Mouse (Mus musculus) embryonic facial prominence, embryonic 13.5 days (tissue): ENCODE measurements around the gene Pigc. TPM values are rescaled to one million over a fixed set of nuclear protein-coding genes. Genes with fewer than 3 reads are reported as not detected.
A peak's percentile ranks its signal among the peaks of the same experiment; 100 is the strongest.

Source experiments
- ATAC-seq: fragments of 200-750 bp; cut with Nextera tagmentation; 2 replicates; pipeline ENCODE4 v1.8.0; 2017; ENCODE audit warnings: low read depth; ENCODE audit not compliant: insufficient number of reproducible peaks, insufficient read depth, low FRiP score, low TSS enrichment
- H3K27ac ChIP-seq: fragments of 300-500 bp; sonication (generic); 2 replicates; pipeline ENCODE4 v1.5.1; 2015; ENCODE audit warnings: moderate library complexity, mild to moderate bottlenecking, inconsistent platforms
- H3K27me3 ChIP-seq: fragments of 300-500 bp; sonication (generic); 2 replicates; pipeline ENCODE4 v1.6.1; 2015; ENCODE audit warnings: mild to moderate bottlenecking, inconsistent platforms
- H3K36me3 ChIP-seq: fragments of 300-500 bp; sonication (generic); 2 replicates; pipeline ENCODE4 v1.6.1; 2015; ENCODE audit warnings: mild to moderate bottlenecking, inconsistent platforms
- H3K4me1 ChIP-seq: fragments of 300-500 bp; sonication (generic); 2 replicates; pipeline ENCODE4 v1.6.1; 2015; ENCODE audit warnings: inconsistent platforms
- H3K4me2 ChIP-seq: fragments of 300-500 bp; sonication (generic); 2 replicates; pipeline ENCODE4 v1.6.1; 2015; ENCODE audit warnings: moderate library complexity, mild to moderate bottlenecking, inconsistent platforms
- H3K4me3 ChIP-seq: fragments of 300-500 bp; sonication (generic); 2 replicates; pipeline ENCODE4 v1.5.1; 2015; ENCODE audit warnings: mild to moderate bottlenecking, inconsistent platforms
- H3K9ac ChIP-seq: fragments of 300-500 bp; sonication (generic); 2 replicates; pipeline ENCODE4 v1.6.1; 2015; ENCODE audit warnings: mild to moderate bottlenecking, inconsistent platforms
- H3K9me3 ChIP-seq: fragments of 300-500 bp; sonication (generic); 2 replicates; pipeline ENCODE4 v1.6.1; 2016; ENCODE audit warnings: inconsistent platforms
- WGBS: fragments of 180-500 bp; shearing (Covaris S2); methylation state at CpG from one replicate; pipeline ENCODE4 v1.1.7; 2015; ENCODE audit warnings: mixed read lengths; 5-methylcytosine and 5-hydroxymethylcytosine counted together
- polyA plus RNA-seq: library from polyadenylated mRNA; unstranded; fragments of >200 nt; fragmentation: Nextera tagmentation; extraction: Ambion mirVana; gene quantifications from 2 replicates; pipeline ENCODE4 v1.2.1, GENCODE M21; 2015

Gene Pigc
- 50.4 and 51.4 TPM in 2 replicates for polyA plus RNA-seq

- Histone ChIP-seq H3K27me3 (no peaks in the 10 kb centered on the region), H3K4me2 (peak within 1 kb of the TSS; percentile 69), H3K4me3 (peak within 1 kb of the TSS; percentile 68), H3K27ac (peak within 1 kb of the TSS; percentile 80), H3K4me1 (peaks cover 21% of the 10 kb centered on the region), H3K9me3 (no peaks in the 10 kb centered on the region), H3K9ac (peak within 1 kb of the TSS; percentile 85), H3K36me3 (peaks cover 13% of the 10 kb centered on the region)
- ATAC-seq = peak; percentile 91
- 3% methylated on average over 38 of the region's 38 CpGs for WGBS
Observed at GRCm38 (mm10) chr1:161968589-161969407, at the start of gene Pigc. Pigc (plus strand) TSS chr1:161969186.

- WGBS = 92% methylated on average over 2 of the region's 2 CpGs
- H3K36me3 ChIP-seq = no peaks in the 10 kb centered on the region
- H3K27me3 ChIP-seq = no peaks in the 10 kb centered on the region
- no peaks in the 10 kb centered on the region for H3K9me3 ChIP-seq
- no peak overlapping the region for H3K4me2 ChIP-seq
- H3K27ac ChIP-seq = no peak overlapping the region
- ATAC-seq = no peak
- H3K9ac ChIP-seq = no peak overlapping the region
- no peak overlapping the region for H3K4me3 ChIP-seq
- peaks cover 13% of the 10 kb centered on the region for H3K4me1 ChIP-seq
Observed at GRCm38 (mm10) chr1:161919594-161919993, 49.4 kb upstream of the Pigc start.

DNA sequence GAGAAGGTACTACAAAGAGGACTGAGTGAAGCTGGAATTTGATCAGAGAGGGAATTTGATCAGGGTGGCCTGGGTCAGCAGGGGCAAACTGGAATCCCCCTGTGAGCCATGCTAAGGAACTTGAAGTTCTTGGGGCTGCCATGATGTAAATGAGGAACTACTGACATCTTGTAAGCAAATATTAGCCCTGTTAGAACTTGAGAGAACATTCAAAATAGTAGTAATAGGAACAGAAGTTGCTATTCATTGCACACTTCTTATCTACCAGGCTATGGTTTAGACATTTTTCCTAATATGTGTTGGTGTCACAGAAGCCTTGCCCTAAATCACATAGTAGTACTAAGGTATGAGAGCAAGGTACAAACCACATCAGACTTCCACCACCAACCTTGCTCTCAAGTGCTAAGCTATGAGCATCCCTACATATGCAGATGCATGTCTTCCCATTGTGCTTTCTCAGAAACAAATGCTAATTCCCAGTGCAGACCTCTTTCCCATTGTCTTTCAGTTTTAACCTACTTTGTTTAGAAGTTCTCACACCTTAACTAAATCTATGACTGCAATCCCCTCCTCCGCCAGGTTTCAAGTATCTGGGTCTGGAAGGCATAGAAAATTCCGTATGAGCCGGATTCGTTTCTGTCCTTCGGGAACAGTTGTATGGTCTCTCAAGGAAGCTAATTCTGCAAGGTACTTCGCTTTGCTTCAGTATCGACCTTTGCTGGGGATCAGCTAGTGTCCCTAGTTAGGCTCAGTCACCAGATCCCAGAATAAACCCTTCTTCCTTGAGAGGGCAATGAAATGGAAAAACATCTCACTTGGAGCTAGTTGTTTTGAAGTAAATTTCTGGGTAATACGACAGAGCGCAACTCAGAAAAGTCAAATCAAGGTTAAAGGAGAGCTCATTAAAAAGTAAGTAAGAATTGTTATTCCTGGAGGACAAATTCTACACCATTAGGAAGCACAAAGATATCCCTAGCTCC, 48.2 kb upstream of the Pigc start:
- H3K4me2 ChIP-seq = no peak overlapping the region
- no peak overlapping the region for H3K9ac ChIP-seq
- H3K9me3 ChIP-seq = no peaks in the 10 kb centered on the region
- no peak for ATAC-seq
- H3K36me3 ChIP-seq = no peaks in the 10 kb centered on the region
- no peak overlapping the region for H3K4me3 ChIP-seq
- H3K27ac ChIP-seq = no peak overlapping the region
- WGBS = 78% methylated on average over 9 of the region's 9 CpGs
- peaks cover 13% of the 10 kb centered on the region for H3K4me1 ChIP-seq
- no peaks in the 10 kb centered on the region for H3K27me3 ChIP-seq

DNA sequence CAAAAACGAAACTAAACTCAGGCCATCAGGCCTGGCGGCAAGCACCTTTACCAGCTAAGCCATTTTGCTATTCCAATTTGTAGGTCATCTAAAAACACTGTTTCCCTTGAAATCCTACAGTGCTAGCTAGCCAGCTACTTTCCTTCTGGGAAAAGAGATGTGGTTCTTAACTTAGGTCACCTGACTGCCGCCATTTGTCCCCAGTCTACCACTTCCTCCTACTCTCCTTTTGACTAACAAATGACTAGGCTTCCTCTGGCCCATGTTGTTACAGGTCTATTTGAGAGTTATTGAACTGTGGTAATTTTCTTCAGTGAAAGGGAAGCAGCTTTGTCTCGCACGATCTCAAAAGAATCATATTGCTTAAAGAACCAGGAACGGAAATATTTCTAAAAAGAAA, 47.1 kb upstream of the Pigc start:
- no peaks in the 10 kb centered on the region for H3K27me3 ChIP-seq
- no peak overlapping the region for H3K27ac ChIP-seq
- H3K9ac ChIP-seq = no peak overlapping the region
- no peak overlapping the region for H3K4me2 ChIP-seq
- no peaks in the 10 kb centered on the region for H3K9me3 ChIP-seq
- H3K36me3 ChIP-seq = no peaks in the 10 kb centered on the region
- no peak overlapping the region for H3K4me3 ChIP-seq
- no peak for ATAC-seq
- H3K4me1 ChIP-seq = peaks cover 9% of the 10 kb centered on the region
- WGBS = 84% methylated on average over 6 of the region's 6 CpGs

GRCm38 (mm10) chr1:161924321-161924720, 44.7 kb upstream of the Pigc start:
- H3K27me3 ChIP-seq = no peaks in the 10 kb centered on the region
- no peak overlapping the region for H3K4me2 ChIP-seq
- H3K27ac ChIP-seq = no peak overlapping the region
- H3K9me3 ChIP-seq = no peaks in the 10 kb centered on the region
- no peaks in the 10 kb centered on the region for H3K4me1 ChIP-seq
- no peaks in the 10 kb centered on the region for H3K36me3 ChIP-seq
- H3K4me3 ChIP-seq = no peak overlapping the region
- WGBS = 61% methylated on average over 3 of the region's 3 CpGs
- no peak overlapping the region for H3K9ac ChIP-seq
- ATAC-seq = no peak

DNA sequence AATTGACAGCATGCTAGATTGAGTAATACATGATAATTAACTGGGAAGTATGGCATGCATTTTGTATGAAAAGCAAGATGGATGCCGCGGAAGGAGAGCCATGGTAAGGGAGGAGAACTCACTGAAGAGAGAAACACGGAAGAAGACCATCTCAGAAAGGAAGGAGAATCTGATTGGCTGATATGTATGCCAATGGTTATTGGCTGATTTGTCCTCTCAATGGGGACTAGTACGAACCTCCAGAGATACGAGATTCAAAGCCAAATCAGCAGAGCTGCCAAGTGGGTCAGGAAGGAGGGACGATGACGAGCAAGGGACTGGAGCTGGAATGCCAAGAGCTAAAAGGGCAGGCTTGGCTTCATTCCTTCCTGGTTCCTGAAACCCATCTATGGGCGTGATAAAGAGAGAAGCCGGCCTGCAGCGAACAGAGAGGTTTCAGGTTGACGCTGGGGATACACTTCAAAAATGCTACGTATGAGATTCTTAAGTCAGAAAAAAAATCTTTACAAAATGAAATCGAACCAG, 43.6 kb upstream of the Pigc start:
- Histone ChIP-seq H3K4me1 (no peaks in the 10 kb centered on the region), H3K27me3 (no peaks in the 10 kb centered on the region), H3K9ac (no peak overlapping the region), H3K36me3 (no peaks in the 10 kb centered on the region), H3K4me2 (no peak overlapping the region), H3K27ac (no peak overlapping the region; the same call in 1 of the 2 replicates), H3K9me3 (no peaks in the 10 kb centered on the region), H3K4me3 (no peak overlapping the region)
- WGBS = 79% methylated on average over 13 of the region's 13 CpGs
- no peak for ATAC-seq

DNA sequence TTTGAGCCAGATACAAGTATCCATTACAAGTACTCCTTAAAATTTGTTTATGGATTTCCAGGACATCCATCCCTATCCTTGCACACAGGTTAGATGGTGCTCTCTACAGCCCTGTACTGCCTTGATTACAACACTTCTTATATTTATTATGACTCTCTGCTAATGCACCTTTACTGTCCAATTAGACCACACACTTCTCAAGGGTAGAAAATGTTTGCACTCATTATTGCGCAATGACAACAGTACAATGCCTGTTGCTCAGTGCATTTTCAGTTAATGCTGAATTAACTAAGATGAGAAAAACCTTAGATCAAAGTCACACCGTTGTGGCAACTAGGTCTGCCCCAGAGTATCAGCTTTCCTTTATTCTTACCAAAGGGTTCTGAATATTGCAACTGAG, 41.0 kb upstream of the Pigc start:
- Histone ChIP-seq H3K4me1 (peaks cover 3% of the 10 kb centered on the region; the same call in 1 of the 2 replicates), H3K27ac (no peak overlapping the region), H3K36me3 (no peaks in the 10 kb centered on the region), H3K27me3 (no peaks in the 10 kb centered on the region), H3K4me2 (no peak overlapping the region), H3K9ac (no peak overlapping the region), H3K4me3 (no peak overlapping the region), H3K9me3 (no peaks in the 10 kb centered on the region)
- no peak for ATAC-seq
- 79% methylated on average over 2 of the region's 2 CpGs for WGBS

- 66% methylated on average over 4 of the region's 4 CpGs for WGBS
- H3K9ac ChIP-seq = no peak overlapping the region
- no peak overlapping the region for H3K4me3 ChIP-seq
- no peaks in the 10 kb centered on the region for H3K9me3 ChIP-seq
- H3K4me2 ChIP-seq = no peak overlapping the region
- H3K4me1 ChIP-seq = peaks cover 3% of the 10 kb centered on the region; the same call in 1 of the 2 replicates
- H3K36me3 ChIP-seq = no peaks in the 10 kb centered on the region
- H3K27ac ChIP-seq = no peak overlapping the region
- ATAC-seq = no peak
- H3K27me3 ChIP-seq = no peaks in the 10 kb centered on the region
Observed at GRCm38 (mm10) chr1:161931313-161931712, 37.7 kb upstream of the Pigc start.

- Histone ChIP-seq H3K27me3 (no peaks in the 10 kb centered on the region), H3K9ac (no peak overlapping the region), H3K4me1 (peaks cover 3% of the 10 kb centered on the region; the same call in 1 of the 2 replicates), H3K27ac (no peak overlapping the region), H3K4me3 (no peak overlapping the region), H3K9me3 (no peaks in the 10 kb centered on the region), H3K4me2 (no peak overlapping the region), H3K36me3 (no peaks in the 10 kb centered on the region)
- no peak for ATAC-seq
- WGBS = 73% methylated on average over 10 of the region's 10 CpGs
Observed at GRCm38 (mm10) chr1:161931817-161932216, 37.2 kb upstream of the Pigc start.

- 68% methylated on average over 4 of the region's 4 CpGs for WGBS
- no peak for ATAC-seq
Observed at GRCm38 (mm10) chr1:161932286-161932685, 36.7 kb upstream of the Pigc start.

DNA sequence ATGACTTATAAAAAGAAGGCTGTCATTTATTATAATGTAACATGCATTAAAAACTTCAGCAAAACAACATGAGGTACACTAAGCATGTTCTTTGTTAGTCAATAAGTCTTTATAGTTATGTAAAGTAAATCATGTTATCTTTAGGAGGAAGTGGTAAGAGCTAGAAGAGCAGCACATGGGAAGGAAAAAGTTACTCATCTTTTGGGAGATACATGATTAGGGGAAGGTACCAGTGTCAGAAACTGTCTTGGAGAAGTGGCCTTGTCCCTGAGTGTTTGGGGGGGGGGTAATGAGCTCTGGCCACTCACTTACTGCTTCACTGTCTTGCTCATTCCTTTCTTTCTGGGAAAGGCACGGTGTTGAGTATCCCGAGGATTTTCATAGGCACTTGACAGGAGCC, 26.9 kb upstream of the Pigc start:
- Histone ChIP-seq H3K4me3 (no peak overlapping the region), H3K4me2 (no peak overlapping the region), H3K9ac (no peak overlapping the region), H3K9me3 (no peaks in the 10 kb centered on the region), H3K27me3 (no peaks in the 10 kb centered on the region), H3K36me3 (no peaks in the 10 kb centered on the region), H3K4me1 (no peaks in the 10 kb centered on the region), H3K27ac (no peak overlapping the region)
- ATAC-seq = no peak
- WGBS = 75% methylated on average over 2 of the region's 2 CpGs

More at GRCm38 (mm10) chr1:161932286-161932685, 36.7 kb upstream of the Pigc start:
- Histone ChIP-seq H3K9me3 (no peaks in the 10 kb centered on the region), H3K27me3 (no peaks in the 10 kb centered on the region), H3K27ac (no peak overlapping the region), H3K4me2 (no peak overlapping the region), H3K36me3 (no peaks in the 10 kb centered on the region), H3K9ac (no peak overlapping the region), H3K4me3 (no peak overlapping the region), H3K4me1 (peaks cover 3% of the 10 kb centered on the region; the same call in 1 of the 2 replicates)
